Mouse (Mus musculus) forebrain, embryonic 12.5 days (tissue): ENCODE results near the gene Slc1a6. TPM values are rescaled to one million over a fixed set of nuclear protein-coding genes. Genes with fewer than 3 reads are reported as not detected.

ENCODE experiments used
- ATAC-seq: fragments of 200-750 bp; cut with Nextera tagmentation; 2 replicates; pipeline ENCODE4 v1.8.0; 2017; ENCODE audit warnings: moderate TSS enrichment; ENCODE audit not compliant: low FRiP score
- H3K27ac ChIP-seq: fragments of 300-500 bp; sonication (generic); 2 replicates; pipeline ENCODE4 v1.5.1; 2016; ENCODE audit warnings: mild to moderate bottlenecking
- H3K27me3 ChIP-seq: fragments of 300-500 bp; sonication (generic); 2 replicates; pipeline ENCODE4 v1.6.1; 2016; ENCODE audit warnings: mild to moderate bottlenecking
- H3K36me3 ChIP-seq: fragments of 300-500 bp; sonication (generic); replicated peaks from 2 replicates; pipeline ENCODE4 v1.6.1; 2016; ENCODE audit warnings: mild to moderate bottlenecking
- H3K4me1 ChIP-seq: fragments of 300-500 bp; sonication (generic); 2 replicates; pipeline ENCODE4 v1.6.1; 2016
- H3K4me2 ChIP-seq: fragments of 300-500 bp; sonication (generic); 2 replicates; pipeline ENCODE4 v1.6.1; 2016; ENCODE audit warnings: mild to moderate bottlenecking, moderate library complexity
- H3K4me3 ChIP-seq: fragments of 300-500 bp; sonication (generic); replicated peaks from 2 replicates; pipeline ENCODE4 v1.5.1; 2016; ENCODE audit warnings: mild to moderate bottlenecking
- H3K9ac ChIP-seq: fragments of 300-500 bp; sonication (generic); 2 replicates; pipeline ENCODE4 v1.6.1; 2016; ENCODE audit warnings: mild to moderate bottlenecking
- H3K9me3 ChIP-seq: fragments of 300-500 bp; sonication (generic); 2 replicates; pipeline ENCODE4 v1.6.1; 2016
- WGBS: fragments of 180-500 bp; shearing (Covaris S2); methylation state at CpG from one replicate; pipeline ENCODE4 v1.1.7; 2016; 5-methylcytosine and 5-hydroxymethylcytosine counted together
- polyA plus RNA-seq: library from polyadenylated mRNA; unstranded; fragments of >200 nt; fragmentation: Nextera tagmentation; extraction: Ambion mirVana; gene quantifications from 2 replicates; pipeline ENCODE4 v1.2.1, GENCODE M21; 2016

Gene Slc1a6
- polyA plus RNA-seq = 1.7 and 1.8 TPM in 2 replicates

DNA sequence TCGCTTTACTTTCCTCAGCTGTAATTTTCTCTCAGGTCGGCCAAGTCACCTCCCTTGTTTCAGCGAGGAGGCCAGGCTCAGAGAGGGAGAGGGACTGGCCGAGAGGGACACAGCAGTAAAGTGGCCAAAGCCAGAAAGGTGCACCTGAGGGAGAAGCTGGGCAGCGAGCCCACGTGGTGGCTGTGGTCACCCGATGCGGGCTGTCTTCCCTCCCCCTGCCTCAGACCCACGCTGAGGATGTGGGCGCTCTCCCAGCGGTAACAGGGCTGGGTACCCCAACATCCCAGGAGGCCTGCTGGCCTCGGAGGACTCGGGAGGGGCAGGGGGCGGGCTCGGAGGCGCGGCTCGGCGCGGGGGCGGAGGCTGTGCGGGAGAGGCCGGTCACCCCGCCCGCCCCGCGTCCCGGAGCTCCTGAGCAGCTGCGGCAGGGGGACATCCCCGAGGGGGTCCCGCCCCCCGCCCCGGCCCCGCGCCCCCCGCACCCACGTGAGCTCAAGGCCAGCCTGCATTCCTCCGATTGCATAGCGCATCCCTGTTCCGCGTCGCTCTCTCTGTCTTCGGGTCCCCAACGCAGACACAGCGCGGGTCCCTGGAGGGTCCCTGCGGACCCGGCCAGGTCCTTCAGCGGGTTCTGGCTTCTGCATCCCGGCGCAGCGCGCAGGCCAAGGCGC, at the start of gene Slc1a6:
TSS of gene Slc1a6 (plus strand) at position 516 of the 671 bp plus-strand sequence.
- WGBS = under 1% methylated on average over 25 of the region's 54 CpGs
- Histone ChIP-seq H3K4me2 (peak within 1 kb of the TSS; percentile 98), H3K9ac (peak within 1 kb of the TSS; percentile 78), H3K27ac (no peak within 1 kb of the TSS), H3K36me3 (no peaks in the 10 kb centered on the region), H3K27me3 (no peaks in the 10 kb centered on the region), H3K4me3 (peak within 1 kb of the TSS; percentile 67), H3K4me1 (peaks cover 13% of the 10 kb centered on the region), H3K9me3 (no peaks in the 10 kb centered on the region)
- peak; percentile 80 for ATAC-seq

DNA sequence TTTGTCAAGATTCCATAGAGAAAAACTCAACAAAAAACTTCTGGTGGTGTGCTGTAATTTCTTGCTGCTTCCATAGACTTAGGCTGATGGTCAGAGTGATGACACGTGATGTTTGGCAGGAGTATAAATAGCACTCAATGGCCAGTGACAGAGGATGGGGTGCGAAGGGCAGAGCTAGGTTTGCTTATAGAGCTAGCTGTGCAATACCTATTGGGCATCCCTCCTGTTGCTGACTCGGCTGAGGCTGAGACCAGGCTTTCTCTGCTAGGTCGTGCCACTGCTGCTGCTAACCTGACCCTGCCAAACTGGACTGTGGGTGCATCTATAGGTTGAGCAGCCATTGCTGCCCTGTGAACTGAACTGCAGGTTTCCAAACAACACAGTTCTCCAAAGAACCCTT, 40.5 kb upstream of the Slc1a6 start:
- Histone ChIP-seq H3K27ac (no peak overlapping the region), H3K4me3 (no peak overlapping the region), H3K36me3 (no peaks in the 10 kb centered on the region), H3K4me2 (no peak overlapping the region), H3K9ac (no peak overlapping the region), H3K27me3 (no peaks in the 10 kb centered on the region), H3K4me1 (no peaks in the 10 kb centered on the region), H3K9me3 (no peaks in the 10 kb centered on the region)
- no peak for ATAC-seq
- WGBS = 72% methylated on average over 4 of the region's 4 CpGs

DNA sequence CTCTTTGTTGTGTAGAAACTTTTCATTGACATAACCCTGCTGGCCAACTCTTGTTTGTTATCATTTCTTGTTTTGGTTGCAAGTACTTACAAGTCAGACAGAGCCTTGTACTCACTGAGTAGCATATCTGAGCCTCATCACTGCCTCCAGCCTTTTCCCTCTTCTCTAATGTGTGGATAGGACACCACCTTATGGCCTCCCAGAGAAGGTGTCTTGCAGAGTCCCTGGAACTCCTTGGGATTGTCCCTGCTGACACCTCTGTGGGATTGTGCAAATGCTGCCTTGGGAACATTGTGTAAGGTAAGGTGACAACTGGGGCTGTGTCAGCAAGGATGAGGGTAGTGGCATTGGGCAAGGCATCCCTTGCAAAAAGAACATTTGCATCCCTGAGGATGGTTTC, 36.6 kb upstream of the Slc1a6 start:
- peaks cover 10% of the 10 kb centered on the region for H3K4me1 ChIP-seq
- H3K9ac ChIP-seq = no peak overlapping the region
- H3K4me3 ChIP-seq = no peak overlapping the region
- H3K27me3 ChIP-seq = 0 out of 2 replicates have a peak, but pooled peaks cover 4% of the 10 kb centered on the region
- H3K27ac ChIP-seq = no peak overlapping the region
- H3K36me3 ChIP-seq = no peaks in the 10 kb centered on the region
- no peak overlapping the region for H3K4me2 ChIP-seq
- H3K9me3 ChIP-seq = no peaks in the 10 kb centered on the region
- ATAC-seq = no peak

DNA sequence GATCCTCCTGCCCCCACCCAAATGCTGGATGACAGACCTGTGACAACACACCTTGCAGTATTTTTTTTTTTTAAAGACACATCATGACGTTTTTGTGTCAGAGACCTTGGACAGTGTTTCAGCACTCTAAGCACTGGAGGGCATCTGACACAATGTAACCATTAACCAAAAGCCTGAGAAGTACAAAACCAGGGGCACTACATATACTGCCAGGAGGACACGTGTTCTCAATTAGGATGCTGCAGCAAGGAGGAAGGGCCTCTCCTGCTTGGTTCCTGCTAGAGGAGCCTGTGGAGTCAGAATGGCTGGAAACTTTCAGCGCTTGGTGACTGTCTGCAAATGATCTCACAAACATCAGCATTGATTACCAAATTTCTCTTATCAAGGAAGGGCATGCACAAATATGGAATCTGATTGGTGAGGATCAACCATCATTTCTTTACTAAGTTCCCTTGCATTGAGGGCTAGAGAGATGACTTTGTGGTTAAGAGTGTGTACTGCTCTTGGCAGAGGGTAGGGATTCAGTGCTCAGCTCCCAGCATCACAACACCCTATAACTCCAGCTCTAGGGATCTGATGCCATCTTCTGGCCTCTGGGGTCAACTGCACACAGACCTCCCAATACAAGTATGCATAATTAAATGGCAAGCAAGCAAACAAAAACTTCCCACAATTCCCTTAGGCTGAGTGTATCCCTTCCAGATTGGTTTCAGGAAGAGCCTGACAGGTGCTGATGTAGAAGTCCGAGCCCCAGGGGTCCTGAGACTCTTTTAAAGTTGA, 34.7 kb upstream of the Slc1a6 start:
- ATAC-seq = no peak; the same call in 1 of the 2 replicates
- 0 out of 2 replicates have a peak, but pooled peaks cover 4% of the 10 kb centered on the region for H3K27me3 ChIP-seq
- 64% methylated on average over 4 of the region's 4 CpGs for WGBS
- H3K4me2 ChIP-seq = no peak overlapping the region
- H3K9ac ChIP-seq = no peak overlapping the region
- no peaks in the 10 kb centered on the region for H3K36me3 ChIP-seq
- no peak overlapping the region for H3K4me3 ChIP-seq
- peaks cover 10% of the 10 kb centered on the region for H3K4me1 ChIP-seq
- no peak overlapping the region for H3K27ac ChIP-seq
- H3K9me3 ChIP-seq = no peaks in the 10 kb centered on the region

DNA sequence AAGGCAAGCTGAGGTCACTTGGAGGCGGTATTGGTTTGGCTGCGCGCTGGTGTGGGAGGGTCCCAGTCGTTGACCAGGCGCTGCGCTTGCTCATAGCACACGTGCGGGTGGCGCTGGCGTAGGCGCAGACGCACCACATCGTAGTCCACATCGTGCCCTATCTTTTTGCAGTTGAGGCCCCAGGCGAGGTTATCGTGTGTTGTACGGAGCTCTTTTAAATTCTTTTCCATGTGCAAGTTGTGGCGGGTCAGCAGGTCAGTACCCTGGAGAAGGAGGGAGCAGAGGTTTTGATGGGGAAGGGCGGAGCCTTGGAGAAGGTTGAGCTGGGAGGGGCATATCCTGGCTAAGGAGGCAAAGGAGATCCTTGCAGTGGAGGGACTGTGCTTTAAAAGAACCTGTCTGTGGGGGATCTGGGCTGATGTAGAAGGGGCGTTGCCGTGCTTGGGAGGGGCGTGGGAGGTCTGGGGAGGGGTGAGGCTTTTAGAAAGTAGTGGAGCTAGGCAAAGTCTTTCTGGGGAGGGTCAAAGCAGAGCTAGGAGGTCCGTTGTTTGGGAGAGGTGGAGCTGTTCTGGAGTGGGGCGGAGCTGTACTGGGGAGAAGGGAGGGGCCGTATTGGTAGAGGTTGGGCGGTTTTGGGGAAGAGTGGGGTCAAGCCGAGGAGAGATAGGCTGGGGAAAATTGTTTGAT, 33.1 kb upstream of the Slc1a6 start:
- H3K36me3 ChIP-seq = no peaks in the 10 kb centered on the region
- no peak overlapping the region for H3K27ac ChIP-seq
- peak overlapping the region; percentile 33 for H3K4me3 ChIP-seq
- WGBS = 2% methylated on average over 27 of the region's 27 CpGs
- peak; percentile 64 for ATAC-seq
- H3K27me3 ChIP-seq = 0 out of 2 replicates have a peak, but pooled peaks cover 4% of the 10 kb centered on the region
- peaks cover 12% of the 10 kb centered on the region for H3K4me1 ChIP-seq
- H3K9me3 ChIP-seq = no peaks in the 10 kb centered on the region
- H3K9ac ChIP-seq = peak overlapping the region; percentile 29; the same call in 1 of the 2 replicates
- peak overlapping the region; percentile 63 for H3K4me2 ChIP-seq

DNA sequence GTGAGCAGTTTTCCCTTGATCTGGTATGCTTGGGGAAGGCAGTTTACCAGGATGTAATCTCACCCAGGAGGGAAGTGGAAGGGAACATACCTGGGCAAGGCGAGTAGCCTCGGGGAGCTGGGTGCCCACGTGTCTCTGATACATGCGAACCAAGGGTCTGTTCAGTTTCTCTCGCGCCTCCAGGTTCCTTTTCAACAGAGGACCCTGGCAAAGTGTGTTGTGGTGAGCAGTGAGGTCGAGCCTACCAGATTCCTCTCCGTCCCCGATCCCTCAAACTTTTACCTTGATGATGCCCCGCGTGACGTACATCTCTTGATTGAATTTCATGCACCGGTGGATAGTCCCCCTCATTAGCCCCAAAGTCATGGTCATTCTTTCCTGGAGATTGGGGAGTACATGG, 32.1 kb upstream of the Slc1a6 start:
- Histone ChIP-seq H3K4me3 (no peak overlapping the region), H3K4me1 (peaks cover 17% of the 10 kb centered on the region), H3K9ac (no peak overlapping the region), H3K27me3 (0 out of 2 replicates have a peak, but pooled peaks cover 4% of the 10 kb centered on the region), H3K9me3 (no peaks in the 10 kb centered on the region), H3K36me3 (no peaks in the 10 kb centered on the region), H3K27ac (no peak overlapping the region), H3K4me2 (0 out of 2 replicates have a peak overlapping the region, but pooled peaks have one; percentile 63)
- no peak for ATAC-seq
- WGBS = 77% methylated on average over 13 of the region's 13 CpGs

DNA sequence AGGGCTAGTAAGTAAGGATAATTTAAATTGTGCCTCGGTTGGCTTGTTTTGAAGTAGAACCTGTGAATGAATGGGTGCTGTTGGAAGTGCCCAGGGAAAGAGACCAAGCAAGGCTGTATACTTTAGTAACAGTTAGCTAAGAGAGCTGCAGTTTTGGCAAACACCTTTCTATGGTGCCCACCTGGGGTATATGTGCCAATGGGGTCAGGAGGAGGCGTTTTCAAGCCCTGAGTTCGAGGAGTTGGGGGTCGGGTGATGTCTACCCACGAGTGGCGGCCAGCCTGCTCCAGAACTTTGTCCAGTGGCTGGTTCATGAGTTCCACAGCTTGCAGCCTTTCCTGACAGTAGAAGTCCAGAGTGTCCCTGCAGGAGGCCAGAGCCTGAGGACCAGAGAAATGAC, 31.4 kb upstream of the Slc1a6 start:
- no peak overlapping the region for H3K4me2 ChIP-seq
- H3K27me3 ChIP-seq = 0 out of 2 replicates have a peak, but pooled peaks cover 4% of the 10 kb centered on the region
- no peak overlapping the region for H3K9ac ChIP-seq
- no peak overlapping the region for H3K4me3 ChIP-seq
- H3K27ac ChIP-seq = no peak overlapping the region
- 94% methylated on average over 6 of the region's 6 CpGs for WGBS
- peaks cover 17% of the 10 kb centered on the region for H3K4me1 ChIP-seq
- H3K36me3 ChIP-seq = no peaks in the 10 kb centered on the region
- no peaks in the 10 kb centered on the region for H3K9me3 ChIP-seq
- no peak for ATAC-seq

DNA sequence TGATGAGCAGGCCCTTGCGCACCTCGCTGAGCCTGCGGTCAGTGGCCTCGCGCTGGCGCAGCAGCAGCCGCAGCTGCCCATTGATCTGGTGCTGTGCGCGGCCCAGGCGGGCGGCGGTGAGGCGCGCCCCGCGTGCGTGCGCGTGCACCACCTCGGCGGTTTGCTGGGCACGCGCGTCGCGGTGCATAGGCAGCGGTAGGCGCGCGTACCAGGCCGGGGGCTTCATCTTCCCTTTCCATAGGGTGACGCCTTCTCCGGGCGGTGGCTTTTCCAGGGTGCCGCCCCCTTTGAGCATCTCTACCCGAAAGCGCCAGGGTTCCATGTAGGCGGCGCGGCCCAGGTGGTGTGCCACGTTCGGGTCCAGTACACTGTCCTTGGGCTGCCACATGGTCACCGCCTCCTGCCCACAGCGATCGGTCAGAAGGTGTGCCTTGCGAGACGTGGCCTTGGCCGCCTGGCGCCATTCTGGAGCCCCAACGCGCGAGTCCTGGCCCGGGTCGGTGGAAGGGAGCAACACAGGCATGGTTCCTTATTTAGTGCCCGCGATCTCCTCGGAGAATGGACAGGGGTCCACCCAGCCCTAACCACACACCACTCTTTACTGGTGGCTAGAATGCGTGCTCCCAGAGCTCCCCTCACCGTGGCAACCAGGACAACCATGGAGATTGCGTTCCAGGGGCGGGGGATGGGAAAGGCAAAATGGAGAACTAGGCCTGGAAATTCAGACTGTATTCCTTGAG, 27.7 kb upstream of the Slc1a6 start, which contains the start of gene Ccdc105:
TSS of gene Ccdc105 (minus strand) at position 614 of the 740 bp plus-strand sequence.
- peak; percentile 94 for ATAC-seq
- Histone ChIP-seq H3K9me3 (no peaks in the 10 kb centered on the region), H3K4me2 (peak within 1 kb of the TSS; percentile 67), H3K27ac (peak within 1 kb of the TSS; percentile 79), H3K9ac (peak within 1 kb of the TSS; percentile 64), H3K4me1 (peaks cover 9% of the 10 kb centered on the region), H3K36me3 (no peaks in the 10 kb centered on the region), H3K4me3 (peak within 1 kb of the TSS; percentile 55), H3K27me3 (0 out of 2 replicates have a peak, but pooled peaks cover 7% of the 10 kb centered on the region)
- WGBS = under 1% methylated on average over 61 of the region's 61 CpGs

DNA sequence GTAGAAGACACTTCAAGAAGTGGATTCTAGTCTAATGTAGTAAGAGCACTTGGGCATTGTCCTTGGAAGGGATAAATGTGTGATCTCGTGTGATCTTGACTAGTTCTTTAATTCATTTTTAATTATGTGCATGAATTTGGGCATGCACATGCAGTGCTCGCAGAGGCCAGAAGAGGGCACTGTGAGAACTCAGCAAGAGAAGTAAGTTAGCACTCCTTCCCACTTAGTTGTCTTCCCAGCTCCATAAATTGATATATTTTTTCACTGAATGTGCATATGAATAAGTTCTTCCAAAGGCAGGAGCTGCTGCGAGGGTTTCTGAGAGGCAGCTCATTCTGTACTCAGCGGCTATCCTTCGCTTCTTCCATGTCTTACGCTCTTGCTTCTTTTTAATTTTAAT, 24.3 kb upstream of the Slc1a6 start:
- no peak overlapping the region for H3K27ac ChIP-seq
- 33% methylated on average over 6 of the region's 6 CpGs for WGBS
- H3K4me3 ChIP-seq = no peak overlapping the region
- H3K36me3 ChIP-seq = no peaks in the 10 kb centered on the region
- no peaks in the 10 kb centered on the region for H3K9me3 ChIP-seq
- peaks cover 8% of the 10 kb centered on the region; the same call in 1 of the 2 replicates for H3K4me1 ChIP-seq
- H3K9ac ChIP-seq = no peak overlapping the region
- ATAC-seq = no peak
- H3K4me2 ChIP-seq = no peak overlapping the region
- H3K27me3 ChIP-seq = 0 out of 2 replicates have a peak, but pooled peaks cover 3% of the 10 kb centered on the region

DNA sequence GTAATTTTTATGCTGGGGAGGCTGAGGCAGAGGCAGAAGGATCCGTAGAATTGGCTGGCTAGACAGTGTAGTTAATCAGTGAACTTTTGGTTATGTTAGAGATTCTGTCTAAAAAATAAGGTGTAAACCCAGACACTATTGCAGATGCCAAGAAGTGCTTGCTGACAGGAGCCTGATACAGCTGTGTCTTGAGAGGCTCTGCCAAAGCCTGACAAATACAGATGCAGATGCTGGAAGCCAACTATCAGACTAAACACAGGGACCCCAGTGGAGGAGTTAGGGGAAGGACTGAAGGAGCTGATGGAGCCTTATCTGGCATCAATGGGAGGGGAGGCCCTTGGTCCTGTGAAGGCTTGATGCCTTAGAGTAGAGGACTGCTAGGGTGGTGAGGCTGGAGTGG, 14.7 kb upstream of the Slc1a6 start:
- H3K4me1 ChIP-seq = no peaks in the 10 kb centered on the region
- no peak overlapping the region for H3K4me2 ChIP-seq
- H3K9ac ChIP-seq = no peak overlapping the region
- no peak for ATAC-seq
- no peaks in the 10 kb centered on the region for H3K27me3 ChIP-seq
- H3K36me3 ChIP-seq = no peaks in the 10 kb centered on the region
- H3K9me3 ChIP-seq = 0 out of 2 replicates have a peak, but pooled peaks cover 5% of the 10 kb centered on the region
- 88% methylated on average over 1 of the region's 1 CpGs for WGBS
- H3K27ac ChIP-seq = no peak overlapping the region
- no peak overlapping the region for H3K4me3 ChIP-seq

DNA sequence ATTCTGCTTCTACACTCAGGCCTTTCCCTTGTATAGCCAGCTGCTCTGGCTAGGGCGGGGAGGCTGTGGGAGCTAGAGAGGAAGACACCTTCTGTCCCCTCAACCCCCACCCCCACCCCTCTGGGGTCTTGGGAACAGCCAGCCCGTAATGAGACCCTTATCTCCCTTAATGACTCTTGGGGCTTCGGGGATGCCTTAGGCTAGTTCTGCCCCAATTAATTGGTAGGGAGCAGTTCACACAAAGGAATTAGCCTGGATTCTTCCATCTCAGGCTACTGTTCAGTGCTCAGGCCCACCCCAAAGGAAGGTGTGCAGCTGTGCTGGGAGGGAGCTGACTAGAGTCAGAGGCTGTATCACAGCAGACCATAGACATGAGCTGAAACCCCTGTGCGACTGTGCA, 4.5 kb upstream of the Slc1a6 start:
- Histone ChIP-seq H3K27ac (peak overlapping the region; percentile 42; the same call in 1 of the 2 replicates), H3K4me1 (peaks cover 11% of the 10 kb centered on the region), H3K9me3 (no peaks in the 10 kb centered on the region), H3K36me3 (no peaks in the 10 kb centered on the region), H3K27me3 (no peaks in the 10 kb centered on the region), H3K4me3 (no peak overlapping the region), H3K9ac (no peak overlapping the region), H3K4me2 (no peak overlapping the region)
- ATAC-seq = peak; percentile 37; the same call in 1 of the 2 replicates
- WGBS = 30% methylated on average over 4 of the region's 4 CpGs
